Mouse (Mus musculus) megakaryocyte-erythroid progenitor cell, adult 5-6 weeks (primary cell): Measurements from ENCODE around the gene Dapk1. TPM values are rescaled to one million over a fixed set of nuclear protein-coding genes. Genes with fewer than 3 reads are reported as not detected.

ENCODE experiments used
- ATAC-seq: replicated peaks from 2 replicates; pipeline ENCODE4 v1.8.0; 2016; ENCODE audit warnings: mild to moderate bottlenecking, inconsistent platforms; ENCODE audit not compliant: severe bottlenecking, poor library complexity, low FRiP score, low TSS enrichment
- total RNA-seq, 2 experiments: library from RNA; stranded (forward) in 1 of 2; stranded (reverse) in 1 of 2; fragments of 200-1000, 215-1000 nt in 1 of 2; fragments of >200 nt in 1 of 2; fragmentation: Nextera tagmentation in 1 of 2; gene quantifications; 2 replicates each; pipeline ENCODE4 v1.2.3; 2014 to 2017

Gene Dapk1
- total RNA-seq, 2 experiments from 2014 or later, result 8.2 to 13.9 TPM

GRCm38 (mm10) chr13:60686024-60686663 lies 84.4 kb downstream of the Dapk1 start:
- no peak for ATAC-seq

- no peak for ATAC-seq
Observed at GRCm38 (mm10) chr13:60686967-60687366, 85.2 kb downstream of the Dapk1 start.

GRCm38 (mm10) chr13:60687462-60687861 lies 85.7 kb downstream of the Dapk1 start:
- no peak for ATAC-seq

- ATAC-seq, result no peak
Observed at GRCm38 (mm10) chr13:60687891-60688290, 86.1 kb downstream of the Dapk1 start.

- no peak for ATAC-seq
Observed at GRCm38 (mm10) chr13:60690921-60691320, 89.2 kb downstream of the Dapk1 start.

- ATAC-seq, result peak; percentile 89
Observed at GRCm38 (mm10) chr13:60691940-60692339, 90.2 kb downstream of the Dapk1 start.

GRCm38 (mm10) chr13:60695186-60695980 lies 93.6 kb downstream of the Dapk1 start:
- no peak for ATAC-seq

- ATAC-seq, result no peak
Observed at GRCm38 (mm10) chr13:60696323-60696722, 94.6 kb downstream of the Dapk1 start.

- no peak for ATAC-seq
Observed at GRCm38 (mm10) chr13:60696741-60697140, 95.0 kb downstream of the Dapk1 start.

- ATAC-seq, result no peak
Observed at GRCm38 (mm10) chr13:60698021-60698420, 96.3 kb downstream of the Dapk1 start.

GRCm38 (mm10) chr13:60701671-60702171 lies 100.0 kb downstream of the Dapk1 start:
- no peak for ATAC-seq

- ATAC-seq, result no peak
Observed at GRCm38 (mm10) chr13:60707541-60708468, 106.1 kb downstream of the Dapk1 start.

GRCm38 (mm10) chr13:60709136-60709535 lies 107.4 kb downstream of the Dapk1 start:
- ATAC-seq, result no peak

GRCm38 (mm10) chr13:60710963-60711362 lies 109.2 kb downstream of the Dapk1 start:
- ATAC-seq, result no peak

GRCm38 (mm10) chr13:60713537-60713936 lies 111.8 kb downstream of the Dapk1 start:
- ATAC-seq, result no peak

- no peak for ATAC-seq
Observed at GRCm38 (mm10) chr13:60716107-60716506, 114.4 kb downstream of the Dapk1 start.

- no peak for ATAC-seq
Observed at GRCm38 (mm10) chr13:60717421-60717820, 115.7 kb downstream of the Dapk1 start.

GRCm38 (mm10) chr13:60719581-60719980 lies 117.8 kb downstream of the Dapk1 start:
- ATAC-seq, result no peak

GRCm38 (mm10) chr13:60722763-60723162 lies 121.0 kb downstream of the Dapk1 start:
- no peak for ATAC-seq
